29 mouse cellular contexts compared by ENCODE assay signal in genomic region chr12:82780936-82781335, GRCm38 (mm10).
"Had no signal": no experiment of that assay in that cellular context is flagged by ENCODE, and none has a peak within 500 bp of the region (broad histone marks: within the 10 kb centered on the region; RNA-seq: fewer than 3 reads in every experiment).

No protein-coding gene starts in this region.

- H3K27me3 ChIP-seq: heart, embryonic 12.5 days; heart, embryonic 13.5 days; heart, embryonic 15.5 days; hindbrain, embryonic 12.5 days; hindbrain, embryonic 13.5 days; hindbrain, embryonic 15.5 days; intestine, embryonic 15.5 days; kidney, embryonic 15.5 days had no signal

- H3K27ac ChIP-seq: heart, embryonic 10.5 days; heart, embryonic 13.5 days; heart, embryonic 15.5 days; hindbrain, embryonic 10.5 days; hindbrain, embryonic 12.5 days; hindbrain, embryonic 13.5 days; hindbrain, embryonic 14.5 days; hindbrain, embryonic 15.5 days; hindbrain, postnatal 0 days; intestine, embryonic 15.5 days; kidney, embryonic 15.5 days; kidney, postnatal 0 days; layer of hippocampus, adult 2 months; left cerebral cortex, adult 2 months had no signal

- H3K9me3 ChIP-seq: heart, embryonic 10.5 days; heart, embryonic 12.5 days; heart, embryonic 13.5 days; heart, embryonic 15.5 days; hindbrain, embryonic 10.5 days; hindbrain, embryonic 12.5 days; hindbrain, embryonic 13.5 days; hindbrain, embryonic 15.5 days; intestine, embryonic 15.5 days; kidney, embryonic 15.5 days had no signal

- H3K36me3 ChIP-seq: heart, embryonic 10.5 days; heart, embryonic 12.5 days; heart, embryonic 13.5 days; heart, embryonic 15.5 days; hindbrain, embryonic 10.5 days; hindbrain, embryonic 12.5 days; hindbrain, embryonic 13.5 days; hindbrain, embryonic 15.5 days; intestine, embryonic 15.5 days; kidney, embryonic 15.5 days had no signal

- ATAC-seq: hindbrain, postnatal 0 days; inflammation-experienced regulatory T-cells, adult 6 months; intestine, embryonic 15.5 days; intestine, embryonic 16.5 days; intestine, postnatal 0 days had no signal

- H3K9ac ChIP-seq: heart, embryonic 12.5 days; heart, embryonic 13.5 days; heart, embryonic 15.5 days; hindbrain, embryonic 12.5 days; hindbrain, embryonic 13.5 days; hindbrain, embryonic 14.5 days; hindbrain, embryonic 15.5 days; intestine, embryonic 15.5 days; kidney, embryonic 15.5 days had no signal

- DNase-seq: heart, postnatal 10 days; heart, postnatal 14 days; heart, postnatal 4 days; kidney, adult 18-20 months; kidney, adult 8-10 months; kidney, adult 9 months; kidney, postnatal 14 days; kidney, postnatal 4 days; layer of hippocampus, adult 9-11 months; layer of hippocampus, postnatal 36 days had no signal

- H3K4me1 ChIP-seq: heart, embryonic 10.5 days; heart, embryonic 12.5 days; heart, embryonic 15.5 days; hindbrain, embryonic 10.5 days; hindbrain, embryonic 12.5 days; hindbrain, embryonic 15.5 days; intestine, embryonic 15.5 days; kidney, embryonic 15.5 days had no signal

- H3K4me2 ChIP-seq: heart, embryonic 11.5 days; heart, embryonic 12.5 days; heart, embryonic 13.5 days; heart, embryonic 15.5 days; hindbrain, embryonic 12.5 days; hindbrain, embryonic 13.5 days; hindbrain, embryonic 14.5 days; hindbrain, embryonic 15.5 days; intestine, embryonic 15.5 days; kidney, embryonic 15.5 days had no signal

- H3K4me3 ChIP-seq: heart, embryonic 10.5 days; heart, embryonic 12.5 days; heart, embryonic 13.5 days; heart, embryonic 15.5 days; hindbrain, embryonic 10.5 days; hindbrain, embryonic 12.5 days; hindbrain, embryonic 13.5 days; hindbrain, embryonic 15.5 days; intestine, embryonic 15.5 days; kidney, embryonic 15.5 days; layer of hippocampus, adult 2 months; left cerebral cortex, adult 2 months had no signal
